Mouse (Mus musculus) lung, adult 2 months (tissue): ENCODE results near the gene Nfix.

Experiments used
- CTCF ChIP-seq: fragments of 200-500 bp; IDR thresholded peaks from 2 replicates; pipeline ENCODE4 v1.5.1; 2011; ENCODE audit warnings: mild to moderate bottlenecking, low read length, control low read depth; ENCODE audit not compliant: insufficient read depth
- POLR2A ChIP-seq: fragments of 200-500 bp; IDR thresholded peaks from 2 replicates; pipeline ENCODE4 v1.6.1; 2011; ENCODE audit warnings: low read depth, mild to moderate bottlenecking, control low read depth, low read length, borderline replicate concordance; ENCODE audit errors: extremely low read depth

GRCm38 (mm10) chr8:84752734-84753582 is 47.2 kb downstream of the Nfix start:
- TF ChIP-seq CTCF (no peak), POLR2A (no peak)
